Mouse (Mus musculus) left cerebral cortex, adult 9 months (tissue): ENCODE measurements around the gene Smim20.

Source experiments
- DNase-seq, 2 experiments: peaks; one replicate each; pipeline ENCODE4 v3.0.0; 2022; ENCODE audit warnings: low spot score in 2 of 2

Smim20 gene

DNA sequence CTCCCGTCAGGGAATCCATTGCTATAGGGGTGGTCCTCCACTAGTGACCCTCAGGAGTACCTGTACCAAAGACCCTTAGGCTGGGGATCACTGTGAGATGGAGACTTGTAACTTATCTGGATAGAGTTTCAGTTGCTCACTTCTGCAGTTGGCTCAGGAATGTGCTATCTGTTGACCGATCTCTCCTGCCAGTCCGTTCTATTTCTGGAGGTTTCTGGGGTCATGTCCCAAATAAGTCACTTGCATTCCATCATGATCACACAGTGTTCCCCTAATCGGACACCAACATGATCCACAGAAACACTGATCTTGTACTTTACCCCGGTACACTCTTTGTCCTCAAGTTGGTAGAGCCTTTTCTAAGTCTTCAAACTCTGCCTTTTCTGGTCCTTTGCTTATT is 40.6 kb downstream of the Smim20 start:
- DNase-seq, result no peak

DNA sequence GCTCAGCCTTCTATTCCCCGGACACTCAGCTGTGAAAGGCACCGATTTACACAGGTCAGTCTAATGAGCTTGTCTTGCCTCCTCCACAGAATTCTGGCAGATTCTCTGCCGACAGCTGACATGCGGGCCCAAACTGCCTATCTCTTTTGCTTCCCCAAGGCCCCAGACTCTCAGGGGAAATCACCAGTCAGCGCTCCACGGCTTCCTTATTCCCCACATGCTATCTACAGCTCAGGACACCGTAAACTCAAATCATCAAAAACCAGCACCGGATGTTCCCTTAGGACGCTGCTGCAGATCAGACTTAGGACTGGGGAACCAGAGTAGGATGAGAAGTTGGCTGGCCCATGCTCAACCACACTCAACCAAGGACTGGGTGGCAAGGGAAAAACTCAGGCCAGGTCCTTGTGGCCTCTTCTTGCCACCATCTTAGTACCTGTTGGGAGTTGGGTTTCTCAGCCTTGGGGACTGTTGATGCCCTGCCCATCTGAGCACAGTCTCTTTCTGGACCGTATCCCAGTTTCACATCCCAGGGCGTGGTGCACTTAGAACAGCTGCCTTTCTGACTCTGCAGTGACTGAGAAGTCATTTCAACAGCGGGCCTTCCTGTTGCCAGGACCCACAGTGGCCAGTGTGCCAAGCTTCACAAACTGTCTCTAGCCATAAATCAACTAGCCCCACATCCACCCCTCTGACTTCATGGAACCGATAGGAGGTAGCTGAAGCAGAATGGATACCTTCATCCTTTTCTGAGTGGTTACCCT is 47.7 kb downstream of the Smim20 start:
- no peak for DNase-seq

DNA sequence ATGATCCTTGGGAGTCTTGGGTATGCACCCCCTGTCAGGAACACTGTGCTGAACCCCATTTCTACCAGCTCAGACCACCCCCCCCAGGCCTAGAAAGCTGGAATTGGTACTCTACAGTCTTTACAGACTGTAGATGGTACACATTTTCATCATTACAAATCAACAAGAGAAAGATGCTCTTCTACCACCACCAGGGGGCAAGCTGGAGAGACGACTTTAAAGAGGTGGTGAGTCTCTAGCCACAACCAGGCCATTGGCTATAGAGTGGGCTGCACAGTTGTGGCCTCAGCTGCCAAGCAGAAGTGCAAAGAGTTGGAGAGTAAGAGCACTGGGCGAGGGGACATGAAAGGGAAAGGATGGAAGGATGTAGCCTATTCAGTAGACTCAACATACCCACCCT is 48.9 kb downstream of the Smim20 start:
- no peak for DNase-seq

DNA sequence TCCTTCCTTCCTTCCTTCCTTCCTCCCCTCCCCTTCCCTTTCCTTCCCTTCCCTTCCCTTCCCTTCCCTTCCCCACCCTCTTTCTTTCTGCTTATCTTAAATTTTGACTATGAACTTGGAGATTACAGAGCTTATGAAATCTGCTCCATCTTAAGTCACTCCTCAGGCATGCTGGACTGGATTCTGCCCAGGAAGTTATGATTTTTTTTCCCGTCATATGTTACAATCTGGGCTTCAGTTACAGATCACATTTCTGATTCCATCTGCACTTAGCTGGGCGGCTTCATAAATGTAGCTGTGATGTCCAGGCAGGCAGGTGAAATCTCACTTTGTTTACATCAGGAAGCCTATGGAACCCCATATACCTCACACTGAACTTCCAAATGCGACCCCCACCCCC is 50.5 kb downstream of the Smim20 start:
- DNase-seq, result no peak

DNA sequence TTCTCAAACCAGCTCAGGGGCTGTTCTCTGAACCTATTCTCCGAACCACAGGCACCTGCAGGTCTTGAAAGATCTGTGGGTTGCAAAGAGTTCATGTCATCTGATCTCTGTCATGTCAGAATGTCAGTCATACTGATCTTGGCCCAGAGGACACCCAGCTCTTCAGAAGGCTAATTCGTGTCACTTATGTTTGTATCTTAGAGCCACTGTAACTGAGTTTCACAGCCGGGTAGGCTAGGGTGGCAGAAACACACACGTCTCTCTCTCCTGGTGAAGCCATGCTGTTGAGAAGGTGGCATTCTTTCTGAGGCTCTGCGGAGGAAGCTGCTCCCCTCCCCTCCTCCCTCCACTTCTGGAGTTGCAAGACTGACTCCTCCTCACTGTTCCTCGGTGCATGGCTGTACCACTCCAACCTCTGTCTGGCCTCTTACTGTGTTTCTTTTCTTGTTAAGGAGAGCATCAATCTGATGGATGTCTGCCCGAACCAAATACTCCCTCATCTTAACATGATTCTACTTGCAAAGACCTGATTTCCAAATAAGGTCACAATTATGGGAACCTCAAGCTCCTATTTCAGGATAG is 51.1 kb downstream of the Smim20 start:
- DNase-seq, result no peak

DNA sequence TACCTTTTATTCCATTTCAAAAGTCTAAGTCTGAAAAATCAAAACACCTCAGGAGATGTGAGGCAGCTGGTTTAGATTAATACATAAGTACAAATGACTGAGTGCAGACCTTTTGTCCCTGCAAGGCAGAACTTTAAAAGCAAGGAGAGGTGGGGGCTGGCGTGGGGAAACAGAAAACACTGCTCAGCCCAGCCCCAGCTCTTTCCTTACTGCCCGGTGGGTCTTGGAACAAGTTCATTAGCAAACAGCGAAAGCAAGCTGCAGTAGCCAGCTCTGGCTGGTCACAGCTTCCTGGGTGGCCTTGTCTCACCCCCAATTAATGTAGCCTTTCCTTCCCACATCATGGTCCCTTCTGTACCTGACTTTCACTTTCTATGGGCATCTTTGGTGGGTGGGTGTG is 53.4 kb downstream of the Smim20 start:
- DNase-seq, result no peak

DNA sequence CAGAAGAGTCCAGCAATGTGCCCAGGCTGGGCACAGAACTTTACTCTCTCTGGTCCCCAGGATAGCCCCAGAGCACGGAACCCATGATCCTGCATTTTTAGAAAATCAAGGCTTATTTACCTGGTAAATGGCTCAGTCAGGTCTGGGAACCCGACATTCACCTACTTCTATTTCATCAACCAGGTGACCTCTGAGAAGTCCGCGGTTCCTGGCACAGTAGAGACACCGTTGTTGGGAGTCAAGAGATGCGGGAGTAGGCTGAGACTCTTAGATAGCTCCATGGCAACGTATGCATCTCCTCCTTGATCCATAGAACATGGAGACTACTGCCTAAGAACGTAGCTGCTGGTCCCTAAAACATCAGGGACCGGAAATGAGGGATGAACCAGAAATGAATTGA is 55.0 kb downstream of the Smim20 start:
- DNase-seq, result no peak

DNA sequence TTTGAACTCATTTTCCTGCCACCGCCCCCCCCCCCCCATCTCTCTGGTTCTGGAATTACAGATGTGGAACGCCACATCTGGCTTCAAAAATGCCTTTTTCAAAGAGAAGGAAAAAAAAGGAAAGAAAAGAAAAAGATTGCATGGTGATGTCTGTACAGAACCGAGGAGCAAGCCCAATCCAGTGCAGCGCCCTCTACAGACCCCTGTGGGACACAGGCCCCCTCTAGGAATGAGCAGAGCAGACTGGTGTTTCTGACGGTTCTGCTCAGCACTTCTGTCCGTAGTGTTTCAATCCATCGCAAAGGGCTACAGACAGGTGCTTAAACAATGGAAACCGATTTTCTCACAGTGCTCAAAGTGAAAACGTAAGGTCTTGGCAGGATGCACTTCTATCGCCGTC is 55.6 kb downstream of the Smim20 start:
- DNase-seq, result no peak

DNA sequence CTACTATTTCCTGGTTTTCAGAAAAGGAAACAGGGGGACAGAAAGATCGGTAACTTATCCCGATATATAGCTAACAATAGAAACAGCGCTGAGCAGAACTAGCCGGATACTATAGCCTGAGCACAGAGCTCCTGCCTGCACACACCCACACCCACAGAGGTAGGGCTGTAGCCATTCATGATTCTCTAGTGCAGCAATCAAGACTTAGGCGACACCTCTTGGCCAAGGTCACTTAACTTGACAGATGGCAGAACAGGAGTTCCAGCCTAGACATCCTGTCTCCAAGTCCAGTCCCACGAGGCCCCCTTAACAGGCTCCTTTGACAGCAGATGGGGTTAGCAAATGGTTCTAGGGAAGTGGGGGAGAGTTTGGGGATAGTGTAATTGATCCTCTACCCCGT is 56.2 kb downstream of the Smim20 start:
- no peak for DNase-seq

DNA sequence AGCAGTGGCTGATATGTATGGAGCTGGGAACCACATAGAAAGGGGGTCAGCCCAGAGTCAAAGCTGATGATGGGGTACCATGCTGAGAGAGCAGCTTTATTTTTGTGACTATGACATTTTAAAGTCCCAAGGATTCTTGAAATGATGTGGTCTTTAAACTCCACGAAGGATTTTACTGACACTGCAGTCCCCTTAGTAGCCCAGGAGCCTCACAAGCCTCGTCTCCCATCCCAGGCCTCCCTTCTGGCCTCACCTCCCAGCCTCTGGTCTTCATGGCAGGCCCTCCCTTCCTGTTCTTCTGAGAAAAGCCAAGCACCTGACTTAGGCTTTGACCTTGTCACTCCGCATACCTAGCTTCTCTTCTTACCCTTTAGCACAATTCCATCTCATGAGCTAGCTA is 57.4 kb downstream of the Smim20 start:
- no peak for DNase-seq

DNA sequence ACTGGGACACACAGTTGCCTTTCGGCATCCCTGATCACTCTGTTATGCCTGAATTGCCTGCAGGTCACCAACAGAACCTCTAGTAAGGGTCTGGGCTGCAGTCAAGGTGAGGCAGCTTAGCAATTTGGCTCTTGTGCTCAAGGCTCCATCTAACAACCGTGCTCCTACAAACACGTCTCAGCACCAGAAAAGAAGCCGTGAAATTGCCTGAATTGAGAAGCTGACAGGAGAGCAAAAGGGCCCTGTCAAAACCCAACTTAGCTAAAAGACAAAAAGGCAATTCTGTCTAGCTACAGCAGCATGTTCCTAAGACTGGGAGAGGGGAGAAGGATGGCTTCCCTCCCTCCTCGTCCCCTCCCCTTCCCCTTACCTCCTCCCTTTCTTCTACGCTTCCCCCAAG is 57.9 kb downstream of the Smim20 start:
- no peak for DNase-seq

DNA sequence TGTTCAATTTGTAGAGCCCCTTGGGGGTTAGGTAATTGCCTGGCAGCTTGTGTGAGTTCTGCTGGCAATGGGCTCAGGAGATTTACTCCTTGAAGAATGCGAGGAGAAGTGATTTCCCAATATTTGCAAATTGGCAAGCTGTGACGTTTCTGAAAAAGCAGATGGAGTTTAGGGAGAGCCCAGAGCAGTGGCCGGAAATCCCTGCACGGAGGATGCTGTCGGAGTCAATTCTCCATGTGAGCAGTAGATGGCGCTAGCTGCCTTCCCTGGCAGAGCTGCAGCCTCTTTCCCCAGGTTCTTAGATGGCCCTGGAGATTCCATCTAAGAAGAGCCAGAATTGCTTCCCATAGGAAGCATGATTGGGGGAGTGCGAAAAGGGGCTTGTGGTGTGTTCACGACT is 59.1 kb downstream of the Smim20 start:
- peak in 1 of 2 experiments; percentile 75 for DNase-seq

DNA sequence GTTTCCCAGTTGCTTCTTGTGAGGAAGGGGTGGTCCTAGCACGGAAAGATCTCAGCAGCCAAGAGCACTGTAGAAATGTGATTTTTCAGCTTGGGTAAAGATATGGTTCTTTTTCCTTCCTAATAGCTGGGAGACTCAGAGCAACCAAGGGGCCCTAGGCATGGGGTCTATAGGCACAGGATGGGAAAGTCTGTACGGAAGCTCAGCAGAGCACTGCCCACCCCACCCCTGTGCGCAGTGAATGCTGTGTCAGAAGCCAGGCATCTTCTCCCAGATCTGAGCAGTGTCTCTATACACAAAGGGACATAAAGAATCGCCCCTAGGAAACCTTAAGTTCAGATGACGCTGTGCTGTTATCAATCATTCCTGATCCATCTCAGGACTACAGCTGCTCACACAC is 59.6 kb downstream of the Smim20 start:
- no peak for DNase-seq
